Mouse (Mus musculus) layer of hippocampus, adult 9-10 months (tissue): ENCODE data around the gene Ncapd2.

Experiments
- DNase-seq: peaks from one replicate; pipeline ENCODE4 v3.0.0; 2022; ENCODE audit warnings: low spot score

The Ncapd2 gene

DNA sequence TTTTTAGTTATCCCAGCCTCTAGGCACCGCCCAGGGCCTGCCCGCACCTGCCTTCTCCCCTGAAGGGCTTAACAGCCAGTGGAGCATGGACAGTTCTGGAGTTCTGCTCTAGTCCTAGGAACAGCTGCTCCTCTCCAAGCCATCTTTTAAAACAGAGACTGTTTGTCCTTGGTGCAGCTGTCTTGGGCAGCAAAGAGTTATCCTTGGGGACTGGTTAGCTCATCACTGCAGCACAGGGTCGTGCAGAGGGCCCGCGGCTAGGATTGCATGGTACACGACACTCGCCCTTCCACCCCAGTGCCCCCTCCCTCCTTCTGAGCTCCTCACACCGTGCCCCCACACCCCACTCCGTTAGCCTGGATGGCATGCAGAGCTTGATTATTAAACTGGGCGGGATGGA is 44.2 kb downstream of the Ncapd2 start:
- DNase-seq: no peak

DNA sequence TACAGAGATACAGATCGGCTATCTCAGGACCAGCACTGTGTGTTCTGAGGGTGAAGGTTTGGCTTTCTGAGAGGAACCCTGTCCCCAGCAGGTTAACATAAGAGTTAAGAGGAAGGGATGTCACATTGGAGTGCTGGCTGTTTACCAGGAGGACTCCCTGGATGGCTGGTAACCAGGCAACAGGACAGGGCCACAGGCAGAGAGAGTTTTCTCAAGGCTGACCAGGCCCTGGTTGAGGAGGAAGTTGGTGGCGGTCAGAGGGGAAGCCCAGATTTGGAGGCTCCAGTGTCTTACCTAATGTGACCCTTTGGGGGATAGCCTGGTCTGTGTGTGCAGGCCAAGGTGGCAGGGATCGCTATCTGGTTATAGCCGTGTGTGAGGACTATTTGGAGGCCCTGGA is 44.7 kb downstream of the Ncapd2 start:
- no peak for DNase-seq

DNA sequence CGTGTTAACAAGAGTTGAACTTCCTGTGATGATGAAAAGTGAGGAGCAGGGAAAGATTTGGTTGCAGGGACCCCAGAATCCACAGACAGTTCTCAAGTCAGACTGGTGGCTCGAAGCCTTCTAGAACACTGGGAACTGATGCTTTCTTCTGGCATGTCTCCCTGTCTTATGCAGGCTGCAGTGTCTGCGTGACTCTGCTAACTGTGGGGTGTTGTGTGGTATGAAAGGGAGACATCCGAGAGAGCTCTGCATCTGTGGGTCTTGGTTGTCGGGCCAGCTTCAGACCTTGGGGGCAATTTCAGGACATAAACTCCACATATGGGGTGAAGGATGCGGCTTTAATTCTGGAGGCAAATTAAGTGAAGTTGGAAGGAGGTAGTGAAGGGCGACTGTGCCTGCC is 45.4 kb downstream of the Ncapd2 start:
- DNase-seq: no peak

DNA sequence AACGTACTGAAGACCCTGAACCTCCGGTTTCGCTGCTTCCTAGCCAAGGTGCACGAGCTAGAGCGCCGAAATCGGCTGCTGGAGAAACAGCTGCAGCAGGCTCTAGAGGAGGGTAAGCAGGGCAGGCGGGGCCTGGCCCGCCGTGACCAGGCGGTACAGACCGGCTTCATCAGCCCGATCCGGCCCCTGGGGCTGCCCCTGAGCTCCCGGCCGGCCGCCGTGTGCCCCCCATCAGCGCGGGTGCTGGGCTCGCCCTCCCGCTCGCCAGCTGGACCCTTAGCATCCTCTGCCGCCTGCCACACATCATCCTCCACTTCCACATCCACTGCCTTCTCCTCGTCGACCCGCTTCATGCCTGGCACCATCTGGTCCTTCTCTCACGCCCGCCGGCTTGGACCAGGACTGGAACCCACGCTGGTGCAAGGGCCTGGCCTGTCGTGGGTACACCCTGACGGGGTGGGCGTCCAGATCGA is 46.0 kb downstream of the Ncapd2 start:
- no peak for DNase-seq

DNA sequence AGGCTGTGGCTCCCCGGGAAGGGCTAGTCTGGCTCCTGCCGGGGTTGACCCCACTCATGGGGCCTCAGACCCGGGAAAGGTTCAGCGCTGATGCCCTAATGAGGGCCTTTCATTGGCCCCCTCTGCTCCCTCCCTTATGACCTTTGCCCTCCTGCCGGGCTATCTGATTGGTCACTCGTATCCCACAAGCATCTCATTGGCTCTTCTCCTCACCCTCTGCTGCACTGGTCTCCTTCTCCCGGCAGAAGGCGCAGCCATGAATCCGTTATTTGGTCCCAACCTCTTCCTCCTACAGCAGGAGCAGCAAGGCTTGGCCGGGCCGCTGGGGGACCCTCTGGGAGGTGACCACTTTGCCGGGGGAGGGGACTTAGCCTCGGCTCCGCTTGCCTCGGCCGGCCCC is 46.5 kb downstream of the Ncapd2 start, which contains the start of gene Iffo1:
Gene Iffo1 (plus strand): TSS at position 241 of the 400 bp plus-strand sequence.
- peak; percentile 94 for DNase-seq

DNA sequence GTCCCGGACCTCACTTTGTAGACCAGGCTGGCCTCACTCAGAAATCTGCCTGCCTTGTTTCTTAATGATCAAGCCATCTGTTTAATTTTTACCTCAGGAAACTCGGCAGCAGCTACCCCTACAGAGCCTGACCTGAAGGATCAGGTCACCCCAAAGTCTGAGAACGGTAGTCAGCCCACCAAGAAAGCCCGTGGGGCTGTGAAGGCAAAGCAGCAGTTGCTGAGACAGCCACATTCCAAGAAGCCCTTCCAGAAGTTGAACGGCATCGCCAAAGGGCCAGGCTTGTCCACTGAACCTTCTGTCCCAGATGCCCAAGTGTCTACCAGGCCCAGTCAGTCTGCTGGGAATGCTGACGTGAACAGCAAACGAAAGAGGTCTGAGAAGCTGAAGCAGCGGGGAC is 47.6 kb downstream of the Ncapd2 start:
- DNase-seq: no peak

DNA sequence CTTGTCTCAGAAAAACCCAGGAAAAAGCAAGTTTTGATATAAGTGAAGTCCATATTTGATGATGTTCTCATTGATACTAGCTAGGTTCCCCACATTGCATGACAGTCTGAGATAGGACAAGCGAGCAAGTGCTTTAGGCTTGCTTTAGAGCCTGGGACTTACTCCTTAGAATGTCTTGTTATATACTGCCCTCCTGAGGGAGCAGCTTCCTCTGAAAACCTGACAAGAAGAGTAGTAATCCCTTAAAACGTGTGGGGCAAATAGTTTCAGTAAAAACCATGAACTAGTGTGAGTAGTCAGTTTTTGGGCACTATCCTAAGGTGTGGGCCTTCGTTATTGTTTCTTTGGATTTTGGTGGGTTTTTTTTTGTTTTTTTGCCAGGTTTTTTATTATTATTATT is 48.4 kb downstream of the Ncapd2 start:
- no peak for DNase-seq

DNA sequence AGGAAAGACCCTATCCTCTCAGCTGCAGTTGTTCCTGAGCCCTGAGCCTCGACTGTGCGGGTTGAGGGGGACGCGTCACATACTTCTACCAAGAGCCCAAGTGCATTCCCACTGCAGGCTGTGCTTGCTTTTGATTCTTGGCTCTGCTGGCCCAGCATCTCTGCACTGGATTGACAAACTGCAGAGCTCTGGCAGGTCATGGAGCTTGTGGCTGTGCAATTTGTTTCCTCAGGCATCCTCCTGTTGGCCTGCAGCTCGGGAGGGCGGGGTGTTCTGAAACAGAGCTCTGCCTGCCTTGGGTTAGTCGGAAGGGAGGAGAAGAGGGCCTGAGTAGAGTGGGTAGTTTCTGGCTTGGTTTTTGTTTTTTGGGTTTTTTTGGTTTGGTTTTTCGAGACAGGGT is 49.1 kb downstream of the Ncapd2 start:
- no peak for DNase-seq

DNA sequence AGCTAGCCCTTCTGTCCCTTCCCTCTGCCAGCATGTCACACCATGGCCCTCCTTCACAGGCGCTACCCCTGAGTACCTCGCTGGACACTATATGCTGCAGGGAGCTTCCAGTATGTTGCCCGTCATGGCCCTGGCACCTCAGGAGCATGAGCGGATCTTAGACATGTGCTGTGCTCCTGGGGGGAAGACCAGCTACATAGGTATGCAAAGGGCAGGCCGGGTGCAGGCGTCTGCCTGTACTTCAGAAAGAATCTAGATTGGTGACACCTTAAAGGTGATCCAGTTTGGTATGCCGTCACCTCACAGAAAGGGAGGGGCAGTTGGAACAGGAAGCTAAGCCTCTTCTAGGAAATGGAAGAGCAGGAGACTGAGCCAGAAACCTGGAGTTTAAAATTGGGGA is 51.8 kb downstream of the Ncapd2 start:
- DNase-seq: no peak

DNA sequence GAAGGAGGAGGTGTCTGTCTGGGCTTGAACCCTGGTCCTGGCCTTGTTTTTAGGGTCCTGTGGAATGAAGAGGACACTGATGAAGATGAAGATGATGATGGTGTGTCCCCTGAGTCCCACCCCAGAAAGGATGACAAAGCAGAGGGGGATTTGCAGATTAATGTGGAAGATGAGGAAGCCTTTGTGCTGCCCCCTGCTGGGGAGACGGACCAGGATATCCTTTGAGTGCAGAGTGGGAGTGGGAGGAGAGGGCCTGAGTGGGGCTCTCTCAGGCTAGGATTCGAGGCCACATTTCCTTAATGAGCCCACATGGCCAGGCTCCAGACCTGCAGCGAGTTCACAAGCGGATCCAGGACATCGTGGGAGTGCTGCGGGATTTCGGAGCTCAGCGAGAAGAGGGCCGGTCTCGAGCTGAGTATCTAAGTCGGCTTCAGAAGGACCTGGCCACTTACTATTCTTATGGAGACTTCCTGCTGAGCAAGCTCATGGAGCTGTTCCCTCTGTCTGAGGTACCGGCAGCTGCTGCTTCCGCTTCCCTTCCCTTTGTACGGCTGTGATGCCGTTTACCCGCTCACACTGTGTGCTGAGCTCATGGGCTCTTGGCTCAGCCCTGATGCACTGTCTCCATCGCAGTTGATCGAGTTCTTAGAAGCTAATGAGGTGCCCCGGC is 54.4 kb downstream of the Ncapd2 start:
- DNase-seq: no peak

DNA sequence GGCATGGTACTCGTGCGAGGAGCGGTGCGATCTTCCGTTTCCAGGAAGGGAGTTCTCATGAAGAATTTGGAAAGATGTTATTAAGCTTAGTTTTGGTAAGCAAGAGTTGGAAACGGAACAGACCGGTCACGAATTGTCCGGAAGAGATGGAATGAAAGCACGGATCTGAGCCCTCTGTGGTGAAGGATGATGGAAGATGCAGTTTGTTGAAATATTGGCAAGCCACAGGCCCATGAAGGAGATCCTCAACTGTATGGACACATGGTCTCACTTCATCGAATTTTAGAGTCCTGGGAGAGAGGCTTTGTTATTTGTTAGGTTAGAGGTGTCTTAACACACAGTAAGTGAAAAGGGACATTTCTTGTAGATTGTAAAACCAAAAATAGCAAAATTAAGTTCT is 59.0 kb downstream of the Ncapd2 start:
- DNase-seq: no peak

DNA sequence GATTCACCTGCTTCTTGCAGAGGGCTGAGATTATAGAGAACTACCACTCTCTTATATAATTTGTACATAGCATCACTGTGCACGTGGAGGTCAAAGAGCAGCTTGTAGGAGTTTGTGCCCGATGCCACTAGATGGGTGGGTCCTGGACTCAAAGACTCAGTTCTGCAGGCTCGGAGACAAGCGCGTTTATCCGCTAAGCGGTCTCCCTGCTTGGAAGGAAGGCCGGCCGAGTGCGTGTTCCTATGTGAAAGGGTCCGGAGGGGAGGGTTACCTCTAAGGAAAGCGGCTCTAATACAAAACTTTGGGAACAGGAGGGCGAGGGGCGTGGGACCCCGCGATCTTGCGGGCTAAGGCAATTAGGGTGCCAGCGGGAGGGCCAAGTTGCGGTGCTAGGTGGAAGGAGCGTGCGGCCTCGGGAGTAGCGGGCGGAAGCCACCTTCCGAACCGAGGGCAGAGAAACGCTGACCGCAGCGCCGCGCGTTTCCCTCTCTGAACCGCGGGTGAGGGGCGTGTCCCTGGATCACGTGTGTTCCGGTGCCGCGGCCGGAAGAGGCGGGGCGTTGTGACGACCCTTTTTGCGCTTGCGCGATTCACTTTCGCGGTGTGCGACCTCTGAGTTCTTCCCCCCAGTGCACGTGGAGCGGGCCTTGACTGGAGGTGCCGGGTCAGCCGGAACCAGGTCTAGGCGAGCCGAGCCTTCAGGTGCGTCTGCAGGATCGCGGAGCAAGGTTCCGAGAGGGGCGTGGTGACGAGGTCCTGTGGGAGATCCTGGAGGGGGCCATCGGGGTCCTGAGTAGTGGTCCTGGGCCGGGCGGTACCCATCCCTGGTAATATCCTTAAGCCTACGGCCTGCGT is 60.0 kb downstream of the Ncapd2 start, which contains the start of gene Nop2:
Gene Nop2 (plus strand): TSS at position 608 of the 855 bp plus-strand sequence.
- no peak for DNase-seq

DNA sequence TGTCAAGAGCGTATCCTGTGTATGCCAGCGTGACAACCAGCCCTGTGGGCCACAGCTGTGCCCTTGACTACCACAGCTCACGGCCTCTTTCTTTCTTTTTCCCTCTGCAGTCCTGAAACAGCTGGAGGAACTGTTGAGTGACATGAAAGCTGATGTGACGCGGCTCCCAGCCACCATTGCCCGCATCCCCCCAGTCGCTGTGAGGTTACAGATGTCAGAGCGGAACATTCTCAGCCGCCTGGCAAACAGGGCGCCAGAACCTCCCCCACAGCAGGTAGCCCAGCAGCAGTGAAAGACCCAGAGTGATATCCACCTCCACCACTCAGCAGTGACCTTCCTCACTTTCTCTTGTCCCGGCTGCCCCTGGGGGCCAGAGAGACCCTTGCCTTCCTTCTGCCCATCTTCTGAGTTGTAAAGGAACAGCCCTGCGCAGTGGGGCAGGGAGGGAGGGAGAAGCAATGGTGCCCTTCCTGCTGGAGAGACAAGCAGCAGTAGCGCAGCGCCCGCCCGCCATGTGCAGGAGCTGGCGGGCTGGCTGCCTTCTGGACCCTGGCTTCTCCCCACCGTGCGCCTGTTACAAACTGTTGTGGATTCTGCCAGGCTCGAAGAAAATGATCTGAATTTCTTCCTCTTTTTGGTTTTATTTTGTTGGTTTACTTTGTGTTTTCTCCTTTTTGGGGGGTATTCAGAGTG is 61.6 kb downstream of the Ncapd2 start:
- DNase-seq: no peak

DNA sequence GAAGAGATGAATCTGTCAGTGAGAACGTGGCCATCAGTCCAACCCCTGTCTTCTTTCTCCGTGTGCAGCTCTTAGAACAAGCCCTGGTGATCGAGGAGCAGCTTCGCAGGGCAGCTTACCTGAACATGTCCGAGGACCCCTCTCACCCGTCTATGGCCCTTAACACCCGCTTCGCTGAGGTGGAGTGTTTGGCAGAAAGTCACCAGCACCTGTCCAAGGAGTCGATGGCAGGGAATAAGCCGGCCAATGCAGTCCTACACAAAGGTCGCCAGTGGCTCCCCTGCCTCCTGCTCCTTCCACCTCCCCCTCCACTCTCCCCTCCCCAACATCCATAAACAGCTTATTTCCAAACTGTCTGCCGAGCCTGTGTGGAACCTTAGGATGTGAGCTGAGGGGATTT is 62.8 kb downstream of the Ncapd2 start:
- DNase-seq: no peak

DNA sequence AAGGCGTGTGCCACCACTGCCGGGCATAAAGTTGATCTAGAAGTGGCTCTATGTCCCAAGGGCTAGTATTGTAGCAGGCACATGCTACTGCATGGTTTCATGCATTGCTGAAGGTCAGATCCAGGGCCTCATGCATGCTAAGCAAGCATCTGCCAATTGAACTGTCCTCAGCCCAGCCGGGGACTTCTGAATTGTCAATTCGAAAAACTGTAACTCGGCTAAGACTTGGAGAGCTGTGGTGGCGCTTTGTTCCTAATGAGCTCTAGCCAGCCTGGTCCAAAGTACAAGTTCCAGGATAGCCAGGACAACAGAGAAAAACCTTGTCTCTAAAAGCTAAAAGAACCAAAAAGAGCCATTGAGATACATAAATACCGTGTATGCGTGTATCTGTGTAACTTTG is 72.1 kb downstream of the Ncapd2 start:
- no peak for DNase-seq
